Mouse (Mus musculus) neural tube, embryonic 12.5 days (tissue): ENCODE data around the gene Aif1. TPM values are rescaled to one million over a fixed set of nuclear protein-coding genes. Genes with fewer than 3 reads are reported as not detected.
"Not testable (repeated sequence)": the region's sequence is repeated elsewhere in the genome, so short reads cannot be mapped to it uniquely, and the experiment has no call there.

Source experiments
- ATAC-seq: fragments of 200-750 bp; cut with Nextera tagmentation; 2 replicates; pipeline ENCODE4 v1.8.0; 2017; ENCODE audit warnings: low read depth, mild to moderate bottlenecking, moderate TSS enrichment, moderate library complexity; ENCODE audit not compliant: low FRiP score
- H3K27ac ChIP-seq: fragments of 300-500 bp; sonication (generic); 2 replicates; pipeline ENCODE4 v1.5.1; 2016
- H3K27me3 ChIP-seq: fragments of 300-500 bp; sonication (generic); replicated peaks from 2 replicates; pipeline ENCODE4 v1.6.1; 2016; ENCODE audit warnings: mild to moderate bottlenecking
- H3K36me3 ChIP-seq: fragments of 300-500 bp; sonication (generic); 2 replicates; pipeline ENCODE4 v1.6.1; 2016; ENCODE audit warnings: mild to moderate bottlenecking
- H3K4me1 ChIP-seq: fragments of 300-500 bp; sonication (generic); 2 replicates; pipeline ENCODE4 v1.6.1; 2016
- H3K4me2 ChIP-seq: fragments of 300-500 bp; sonication (generic); replicated peaks from 2 replicates; pipeline ENCODE4 v1.6.1; 2016; ENCODE audit warnings: mild to moderate bottlenecking
- H3K4me3 ChIP-seq: fragments of 300-500 bp; sonication (generic); 2 replicates; pipeline ENCODE4 v1.5.1; 2016
- H3K9ac ChIP-seq: fragments of 300-500 bp; sonication (generic); 2 replicates; pipeline ENCODE4 v1.6.1; 2016; ENCODE audit warnings: mild to moderate bottlenecking
- H3K9me3 ChIP-seq: fragments of 300-500 bp; sonication (generic); 2 replicates; pipeline ENCODE4 v1.6.1; 2016; ENCODE audit warnings: mild to moderate bottlenecking
- WGBS: fragments of 180-500 bp; shearing (Covaris S2); methylation state at CpG from one replicate; pipeline ENCODE4 v1.1.7; 2016; 5-methylcytosine and 5-hydroxymethylcytosine counted together
- polyA plus RNA-seq: library from polyadenylated mRNA; unstranded; fragments of >200 nt; fragmentation: Nextera tagmentation; extraction: Ambion mirVana; gene quantifications from 2 replicates; pipeline ENCODE4 v1.2.1, GENCODE M21; 2016

The Aif1 gene
- polyA plus RNA-seq, 1 experiment from 2014 or later = 9.1 TPM

- Histone ChIP-seq H3K36me3 (no peaks in the 10 kb centered on the region), H3K27me3 (no peaks in the 10 kb centered on the region), H3K27ac (no peak within 1 kb of the TSS), H3K4me1 (peaks cover 21% of the 10 kb centered on the region), H3K9ac (no peak within 1 kb of the TSS), H3K4me3 (no peak within 1 kb of the TSS), H3K4me2 (no peak within 1 kb of the TSS), H3K9me3 (no peaks in the 10 kb centered on the region)
- no peak for ATAC-seq
- 85% methylated on average over 15 of the region's 15 CpGs for WGBS
These were observed 44.2 kb downstream of the Aif1 start, which contains the start of gene Apom for GRCm38 (mm10) chr17:35131500-35132173. TSS of gene Apom (minus strand) at chr17:35132050.

- no peak for ATAC-seq
- 88% methylated on average over 8 of the region's 8 CpGs for WGBS
These were observed 44.8 kb downstream of the Aif1 start for GRCm38 (mm10) chr17:35131038-35131437.

GRCm38 (mm10) chr17:35128996-35129395 is 46.9 kb downstream of the Aif1 start:
- Histone ChIP-seq H3K27ac (no peak overlapping the region), H3K9me3 (no peaks in the 10 kb centered on the region), H3K9ac (no peak overlapping the region), H3K4me3 (no peak overlapping the region), H3K4me2 (no peak overlapping the region), H3K4me1 (peaks cover 28% of the 10 kb centered on the region), H3K27me3 (no peaks in the 10 kb centered on the region), H3K36me3 (peaks cover 10% of the 10 kb centered on the region)
- WGBS = 71% methylated on average over 11 of the region's 11 CpGs
- ATAC-seq = no peak

More at GRCm38 (mm10) chr17:35131038-35131437, 44.8 kb downstream of the Aif1 start:
- H3K4me3 ChIP-seq = no peak overlapping the region
- H3K9ac ChIP-seq = no peak overlapping the region
- no peak overlapping the region for H3K4me2 ChIP-seq
- H3K27ac ChIP-seq = no peak overlapping the region
- H3K4me1 ChIP-seq = peaks cover 22% of the 10 kb centered on the region
- no peaks in the 10 kb centered on the region for H3K27me3 ChIP-seq
- no peaks in the 10 kb centered on the region for H3K9me3 ChIP-seq
- no peaks in the 10 kb centered on the region for H3K36me3 ChIP-seq

DNA sequence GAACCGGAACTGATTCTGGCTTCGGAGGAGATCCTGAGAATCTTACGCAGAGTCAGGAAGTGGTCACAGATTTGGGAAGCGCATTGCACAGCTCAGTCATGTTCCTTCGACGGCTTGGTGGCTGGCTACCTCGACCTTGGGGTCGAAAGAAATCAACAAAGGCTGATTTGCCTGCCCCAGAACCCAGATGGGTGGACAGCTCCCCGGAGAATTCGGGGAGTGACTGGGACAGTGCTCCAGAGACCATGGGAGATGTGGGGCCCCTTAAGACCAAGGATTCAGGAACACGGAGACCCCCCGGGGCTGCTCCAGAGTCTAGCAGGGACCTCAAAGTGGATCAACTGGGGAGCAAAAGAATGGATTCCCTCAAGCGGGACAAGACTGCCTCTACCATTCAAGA is 48.9 kb downstream of the Aif1 start:
- peak overlapping the region; percentile 84 for H3K9ac ChIP-seq
- WGBS = 80% methylated on average over 13 of the region's 13 CpGs
- ATAC-seq = no peak

GRCm38 (mm10) chr17:35126206-35126611 is 49.7 kb downstream of the Aif1 start, which contains the start of gene D17H6S53E:
TSS of gene D17H6S53E (plus strand) at chr17:35126373.
- Histone ChIP-seq H3K4me2 (peak within 1 kb of the TSS; percentile 82), H3K9me3 (no peaks in the 10 kb centered on the region)
- peak; percentile 18; the same call in 1 of the 2 replicates for ATAC-seq

More for the DNA sequence above, 48.9 kb downstream of the Aif1 start:
- H3K4me2 ChIP-seq = peak overlapping the region; percentile 82
- H3K36me3 ChIP-seq = peaks cover 17% of the 10 kb centered on the region
- no peaks in the 10 kb centered on the region for H3K27me3 ChIP-seq
- H3K4me3 ChIP-seq = no peak overlapping the region
- H3K4me1 ChIP-seq = peaks cover 31% of the 10 kb centered on the region
- H3K9me3 ChIP-seq = no peaks in the 10 kb centered on the region
- H3K27ac ChIP-seq = no peak overlapping the region

GRCm38 (mm10) chr17:35125578-35125977 is 50.3 kb downstream of the Aif1 start:
- no peaks in the 10 kb centered on the region for H3K9me3 ChIP-seq
- peaks cover 17% of the 10 kb centered on the region for H3K36me3 ChIP-seq
- 35% methylated on average over 6 of the region's 6 CpGs for WGBS
- ATAC-seq = no peak
- H3K4me1 ChIP-seq = peaks cover 31% of the 10 kb centered on the region
- H3K4me2 ChIP-seq = peak overlapping the region; percentile 82
- H3K4me3 ChIP-seq = peak overlapping the region; percentile 60; the same call in 1 of the 2 replicates
- H3K27ac ChIP-seq = no peak overlapping the region
- peak overlapping the region; percentile 84 for H3K9ac ChIP-seq
- no peaks in the 10 kb centered on the region for H3K27me3 ChIP-seq

More at GRCm38 (mm10) chr17:35126206-35126611, 49.7 kb downstream of the Aif1 start, which contains the start of gene D17H6S53E:
- under 1% methylated on average over 36 of the region's 36 CpGs for WGBS
- peaks cover 31% of the 10 kb centered on the region for H3K4me1 ChIP-seq
- peak within 1 kb of the TSS; percentile 17; the same call in 1 of the 2 replicates for H3K27ac ChIP-seq
- H3K9ac ChIP-seq = peak within 1 kb of the TSS; percentile 84
- H3K27me3 ChIP-seq = no peaks in the 10 kb centered on the region
- peaks cover 17% of the 10 kb centered on the region for H3K36me3 ChIP-seq
- peak within 1 kb of the TSS; percentile 60 for H3K4me3 ChIP-seq

DNA sequence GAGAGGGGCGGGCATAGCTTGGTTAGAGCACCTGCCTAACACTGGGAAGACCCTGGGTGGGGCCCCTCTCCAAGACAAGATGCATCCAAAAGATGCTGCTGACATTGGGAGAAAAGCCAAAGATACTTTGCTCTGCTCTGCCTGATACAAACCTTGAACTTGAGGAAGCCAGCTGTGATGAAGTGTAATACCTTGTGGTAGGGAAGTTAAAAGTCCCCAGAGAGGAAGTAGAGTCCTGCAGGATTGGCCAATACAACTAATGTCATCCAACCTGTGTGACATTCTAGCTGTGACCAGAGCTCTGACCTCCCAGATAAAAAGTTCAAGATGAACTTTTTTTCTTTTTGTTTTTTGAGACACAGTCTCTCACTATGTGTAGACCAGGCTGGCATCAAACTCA is 50.8 kb downstream of the Aif1 start:
- ATAC-seq = no peak
- Histone ChIP-seq H3K9ac (no peak overlapping the region), H3K27me3 (no peaks in the 10 kb centered on the region), H3K4me3 (no peak overlapping the region), H3K4me2 (no peak overlapping the region; the same call in 1 of the 2 replicates), H3K27ac (no peak overlapping the region), H3K9me3 (no peaks in the 10 kb centered on the region), H3K4me1 (peaks cover 36% of the 10 kb centered on the region), H3K36me3 (peaks cover 17% of the 10 kb centered on the region)
- WGBS = 100% methylated on average over 1 of the region's 1 CpGs

DNA sequence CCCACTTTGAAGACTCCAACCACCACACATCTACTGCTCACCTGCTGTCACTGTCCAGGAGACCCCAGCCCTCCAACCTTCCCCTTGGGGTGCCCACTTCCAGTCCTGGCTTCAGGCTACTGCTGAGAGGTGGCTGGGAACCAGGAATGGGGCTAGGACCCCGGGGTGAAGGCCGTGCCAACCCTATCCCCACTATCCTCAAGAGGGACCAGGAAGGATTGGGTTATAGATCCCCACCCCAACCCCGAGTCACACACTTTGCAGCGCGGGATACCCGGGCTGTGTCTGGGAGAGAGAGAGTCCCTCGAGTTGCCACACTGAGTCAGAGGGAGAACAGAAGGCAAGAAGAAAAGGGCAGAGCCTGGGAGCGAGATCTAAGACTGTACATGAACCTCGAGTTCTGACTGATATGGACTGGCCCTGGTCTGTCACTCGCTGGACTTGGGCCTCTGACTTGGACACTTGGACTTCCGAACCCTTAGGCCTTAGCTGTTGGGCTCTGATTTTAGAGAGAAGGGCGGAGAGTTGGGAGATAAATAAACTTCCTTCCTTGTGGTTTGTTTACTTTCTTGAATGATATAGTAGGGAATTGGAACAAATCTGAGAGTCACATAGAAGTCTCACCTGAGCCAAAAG is 51.5 kb downstream of the Aif1 start:
- Histone ChIP-seq H3K4me1 (peaks cover 41% of the 10 kb centered on the region), H3K36me3 (peaks cover 17% of the 10 kb centered on the region)
- not testable (repeated sequence) for H3K4me2 ChIP-seq, H3K4me3 ChIP-seq, ATAC-seq, H3K9me3 ChIP-seq, H3K9ac ChIP-seq, H3K27ac ChIP-seq, H3K27me3 ChIP-seq
- WGBS = 94% methylated on average over 12 of the region's 12 CpGs

DNA sequence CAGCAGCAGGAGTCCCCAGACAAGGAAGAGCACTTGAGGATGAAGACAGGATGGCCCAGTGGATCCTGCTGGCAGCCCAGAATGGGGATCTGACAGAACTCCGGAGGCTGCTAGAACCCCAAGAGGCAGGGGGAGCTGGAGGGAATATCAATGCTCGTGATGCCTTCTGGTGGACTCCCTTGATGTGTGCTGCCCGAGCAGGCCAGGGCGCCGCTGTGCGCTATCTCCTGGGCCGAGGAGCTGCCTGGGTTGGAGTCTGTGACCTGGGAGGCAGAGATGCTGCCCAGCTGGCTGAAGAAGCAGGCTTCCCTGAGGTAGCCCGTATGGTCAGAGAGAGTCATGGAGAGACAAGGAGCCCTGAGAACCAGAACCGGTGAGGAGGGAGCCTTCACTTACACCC is 52.6 kb downstream of the Aif1 start:
- H3K9ac ChIP-seq, H3K4me2 ChIP-seq: not testable (repeated sequence)

GRCm38 (mm10) chr17:35121871-35122303 is 54.0 kb downstream of the Aif1 start, which contains the start of gene Csnk2b:
TSS of gene Csnk2b (minus strand) at chr17:35122053.
- WGBS = under 1% methylated on average over 19 of the region's 19 CpGs
- H3K27me3 ChIP-seq = no peaks in the 10 kb centered on the region

More for the DNA sequence above, 52.6 kb downstream of the Aif1 start:
- Histone ChIP-seq H3K4me1 (peaks cover 37% of the 10 kb centered on the region), H3K36me3 (peaks cover 25% of the 10 kb centered on the region)
- not testable (repeated sequence) for H3K4me3 ChIP-seq, H3K27ac ChIP-seq, H3K9me3 ChIP-seq, ATAC-seq, H3K27me3 ChIP-seq
- 89% methylated on average over 9 of the region's 9 CpGs for WGBS

GRCm38 (mm10) chr17:35121143-35121799 is 54.6 kb downstream of the Aif1 start, which contains the start of gene Gpank1:
TSS of gene Gpank1 (plus strand) at chr17:35121455.
- H3K4me2 ChIP-seq = peak within 1 kb of the TSS; percentile 97
- peaks cover 40% of the 10 kb centered on the region for H3K36me3 ChIP-seq
- under 1% methylated on average over 50 of the region's 50 CpGs for WGBS
- ATAC-seq = peak; percentile 94
- no peaks in the 10 kb centered on the region for H3K27me3 ChIP-seq
- no peaks in the 10 kb centered on the region for H3K9me3 ChIP-seq
- peak within 1 kb of the TSS; percentile 75 for H3K27ac ChIP-seq
- peak within 1 kb of the TSS; percentile 96 for H3K9ac ChIP-seq
- peak within 1 kb of the TSS; percentile 90 for H3K4me3 ChIP-seq
- peaks cover 21% of the 10 kb centered on the region for H3K4me1 ChIP-seq

More at GRCm38 (mm10) chr17:35121871-35122303, 54.0 kb downstream of the Aif1 start, which contains the start of gene Csnk2b:
- Histone ChIP-seq H3K4me2 (peak within 1 kb of the TSS; percentile 97), H3K4me1 (peaks cover 27% of the 10 kb centered on the region), H3K27ac (peak within 1 kb of the TSS; percentile 75), H3K9ac (peak within 1 kb of the TSS; percentile 96), H3K36me3 (peaks cover 36% of the 10 kb centered on the region), H3K9me3 (no peaks in the 10 kb centered on the region), H3K4me3 (peak within 1 kb of the TSS; percentile 90)
- ATAC-seq = no peak
